Mouse (Mus musculus): ENCODE results near the gene Wasf3.
"Not testable (repeated sequence)": the region's sequence is repeated elsewhere in the genome, so short reads cannot be mapped to it uniquely, and the experiment has no call there.

Wasf3 gene

GRCm38 (mm10) chr5:146439152-146439781 lies 54.5 kb downstream of the Wasf3 start:
- DNase-seq (ENCODE audit: extremely low read depth, low read depth, low spot score) = no peak

GRCm38 (mm10) chr5:146440273-146440672 lies 55.5 kb downstream of the Wasf3 start:
- DNase-seq (ENCODE audit: extremely low read depth, low read depth, low spot score) = no peak

GRCm38 (mm10) chr5:146442767-146443166 lies 58.0 kb downstream of the Wasf3 start:
- no peak for DNase-seq (ENCODE audit: extremely low read depth, low read depth, low spot score)

- no peak for DNase-seq (ENCODE audit: extremely low read depth, low read depth, low spot score)
These were observed 61.8 kb downstream of the Wasf3 start for GRCm38 (mm10) chr5:146446633-146447032.

- no peak for DNase-seq (ENCODE audit: extremely low read depth, low read depth, low spot score)
These were observed 66.9 kb downstream of the Wasf3 start for GRCm38 (mm10) chr5:146451592-146452254.

- no peak for DNase-seq (ENCODE audit: extremely low read depth, low read depth, low spot score)
These were observed 68.8 kb downstream of the Wasf3 start for GRCm38 (mm10) chr5:146453556-146453955.

- DNase-seq (ENCODE audit: extremely low read depth, low read depth, low spot score) = no peak
These were observed 76.8 kb downstream of the Wasf3 start for GRCm38 (mm10) chr5:146461612-146462011.

- no peak for DNase-seq (ENCODE audit: extremely low read depth, low read depth, low spot score)
These were observed 81.9 kb downstream of the Wasf3 start for GRCm38 (mm10) chr5:146466663-146467062.

- no peak for DNase-seq (ENCODE audit: extremely low read depth, low read depth, low spot score)
These were observed 83.5 kb downstream of the Wasf3 start for GRCm38 (mm10) chr5:146468311-146468710.

- DNase-seq (ENCODE audit: extremely low read depth, low read depth, low spot score) = no peak
These were observed 86.0 kb downstream of the Wasf3 start for GRCm38 (mm10) chr5:146470821-146471220.

- DNase-seq (ENCODE audit: extremely low read depth, low read depth, low spot score) = no peak
These were observed 86.5 kb downstream of the Wasf3 start for GRCm38 (mm10) chr5:146471311-146471710.

GRCm38 (mm10) chr5:146471821-146472220 lies 87.0 kb downstream of the Wasf3 start:
- no peak for DNase-seq (ENCODE audit: extremely low read depth, low read depth, low spot score)

GRCm38 (mm10) chr5:146479564-146479963 lies 94.8 kb downstream of the Wasf3 start:
- DNase-seq (ENCODE audit: extremely low read depth, low read depth, low spot score) = not testable (repeated sequence)

- not testable (repeated sequence) for DNase-seq (ENCODE audit: extremely low read depth, low read depth, low spot score)
These were observed 96.9 kb downstream of the Wasf3 start, which contains the start of gene Gm6408 for GRCm38 (mm10) chr5:146481665-146482064. Gene Gm6408 (plus strand): TSS chr5:146481965.

- not testable (repeated sequence) for DNase-seq (ENCODE audit: extremely low read depth, low read depth, low spot score)
These were observed 104.2 kb downstream of the Wasf3 start for GRCm38 (mm10) chr5:146488959-146489358.

GRCm38 (mm10) chr5:146491063-146491462 lies 106.3 kb downstream of the Wasf3 start, which contains the start of gene Gm6370:
Gene Gm6370 (plus strand): TSS chr5:146491363.
- DNase-seq (ENCODE audit: extremely low read depth, low read depth, low spot score) = not testable (repeated sequence)

GRCm38 (mm10) chr5:146502099-146502498 lies 117.3 kb downstream of the Wasf3 start, which contains the start of gene 4930449I24Rik:
Gene 4930449I24Rik (plus strand): TSS chr5:146502399.
- not testable (repeated sequence) for DNase-seq (ENCODE audit: extremely low read depth, low read depth, low spot score)

GRCm38 (mm10) chr5:146513823-146514222 lies 129.0 kb downstream of the Wasf3 start, which contains the start of gene Gm3402:
Gene Gm3402 (plus strand): TSS chr5:146514123.
- not testable (repeated sequence) for DNase-seq (ENCODE audit: extremely low read depth, low read depth, low spot score)

Measured in fat pad, adult 2 months (tissue).